Mouse (Mus musculus) neutrophil, adult 83 days (primary cell): Measurements from ENCODE around the gene Btbd35f10. TPM values are rescaled to one million over a fixed set of nuclear protein-coding genes. Genes with fewer than 3 reads are reported as not detected.

Experiments used
- total RNA-seq, 2 experiments: library from RNA; stranded (reverse); gene quantifications; one replicate each; pipeline ENCODE4 v1.2.4; 2023

Gene Btbd35f10
- not detected for total RNA-seq

GRCm38 (mm10) chrX:3752785-3753184 lies at the start of gene Btbd35f10:
Gene Btbd35f10, minus strand, starts transcription at chrX:3752885.

Other genes with a start within 250 kb of the Btbd35f10 start
- gene Btbd35f18, start 52.7 kb downstream of the Btbd35f10 start, total RNA-seq, result not detected
- gene Btbd35f16, start 204.1 kb upstream of the Btbd35f10 start, total RNA-seq, result not detected